Mouse (Mus musculus): ENCODE results near the gene Mylk4. TPM values are rescaled to one million over a fixed set of nuclear protein-coding genes. Genes with fewer than 3 reads are reported as not detected.

The Mylk4 gene
- polyA plus RNA-seq, 1 experiment from 2014 or later, result 0.12 TPM

GRCm38 (mm10) chr13:32783055-32783454 lies 699 bp downstream of the Mylk4 start:
- no peaks in the 10 kb centered on the region for H3K27me3 ChIP-seq (ENCODE audit: insufficient read depth, low read length)
- ATAC-seq (replicated peaks; ENCODE audit: low FRiP score, low read depth) (no peak), DNase-seq (ENCODE audit: low spot score) (peak; percentile 60)
- H3K4me3 ChIP-seq (replicated peaks; ENCODE audit: low read depth, low read length), result no peak overlapping the region
- no peak overlapping the region for H3K4me2 ChIP-seq (ENCODE audit: low read length)
- H3K9ac ChIP-seq (ENCODE audit: low read depth, low read length), result no peak overlapping the region
- 59% methylated on average over 5 of the region's 5 CpGs for WGBS
- TF ChIP-seq CTCF (IDR thresholded peaks at IDR 0.05; ENCODE audit: low read depth), result peak; percentile 67
- no peaks in the 10 kb centered on the region for H3K4me1 ChIP-seq (replicated peaks; ENCODE audit: insufficient read depth, low read length)
- H3K36me3 ChIP-seq (ENCODE audit: insufficient read depth, low read length), result no peaks in the 10 kb centered on the region
- H3K9me3 ChIP-seq (replicated peaks; ENCODE audit: low read length), result no peaks in the 10 kb centered on the region
- H3K27ac ChIP-seq, result no peak overlapping the region

GRCm38 (mm10) chr13:32778861-32779260 lies 4.9 kb downstream of the Mylk4 start:
- H3K9ac ChIP-seq (ENCODE audit: low read depth, low read length), result no peak overlapping the region
- H3K27ac ChIP-seq, result no peak overlapping the region
- no peaks in the 10 kb centered on the region for H3K9me3 ChIP-seq (replicated peaks; ENCODE audit: low read length)
- WGBS, result 63% methylated on average over 3 of the region's 3 CpGs
- ATAC-seq (replicated peaks; ENCODE audit: low FRiP score, low read depth) (no peak), DNase-seq (ENCODE audit: low spot score) (no peak)
- H3K36me3 ChIP-seq (ENCODE audit: insufficient read depth, low read length), result no peaks in the 10 kb centered on the region
- no peaks in the 10 kb centered on the region for H3K27me3 ChIP-seq (ENCODE audit: insufficient read depth, low read length)
- H3K4me1 ChIP-seq (replicated peaks; ENCODE audit: insufficient read depth, low read length), result no peaks in the 10 kb centered on the region
- TF ChIP-seq CTCF (IDR thresholded peaks at IDR 0.05; ENCODE audit: low read depth), result no peak
- H3K4me2 ChIP-seq (ENCODE audit: low read length), result no peak overlapping the region
- H3K4me3 ChIP-seq (replicated peaks; ENCODE audit: low read depth, low read length), result no peak overlapping the region

- Histone ChIP-seq H3K36me3 (ENCODE audit: insufficient read depth, low read length) (no peaks in the 10 kb centered on the region), H3K9me3 (replicated peaks; ENCODE audit: low read length) (no peaks in the 10 kb centered on the region), H3K27ac (no peak overlapping the region), H3K27me3 (ENCODE audit: insufficient read depth, low read length) (no peaks in the 10 kb centered on the region), H3K4me1 (replicated peaks; ENCODE audit: insufficient read depth, low read length) (no peaks in the 10 kb centered on the region), H3K9ac (ENCODE audit: low read depth, low read length) (no peak overlapping the region), H3K4me2 (ENCODE audit: low read length) (no peak overlapping the region), H3K4me3 (replicated peaks; ENCODE audit: low read depth, low read length) (no peak overlapping the region)
- DNase-seq (ENCODE audit: low spot score) (no peak), ATAC-seq (replicated peaks; ENCODE audit: low FRiP score, low read depth) (no peak)
- WGBS, result 80% methylated on average over 10 of the region's 10 CpGs
- no peak for TF ChIP-seq CTCF (IDR thresholded peaks at IDR 0.05; ENCODE audit: low read depth)
Measured at GRCm38 (mm10) chr13:32776350-32776749, 7.4 kb downstream of the Mylk4 start.

GRCm38 (mm10) chr13:32775889-32776288 lies 7.9 kb downstream of the Mylk4 start:
- ATAC-seq (replicated peaks; ENCODE audit: low FRiP score, low read depth) (no peak), DNase-seq (ENCODE audit: low spot score) (no peak)
- Histone ChIP-seq H3K27ac (no peak overlapping the region), H3K9ac (ENCODE audit: low read depth, low read length) (no peak overlapping the region), H3K27me3 (ENCODE audit: insufficient read depth, low read length) (no peaks in the 10 kb centered on the region), H3K4me3 (replicated peaks; ENCODE audit: low read depth, low read length) (no peak overlapping the region), H3K4me2 (ENCODE audit: low read length) (no peak overlapping the region), H3K9me3 (replicated peaks; ENCODE audit: low read length) (no peaks in the 10 kb centered on the region), H3K36me3 (ENCODE audit: insufficient read depth, low read length) (no peaks in the 10 kb centered on the region), H3K4me1 (replicated peaks; ENCODE audit: insufficient read depth, low read length) (no peaks in the 10 kb centered on the region)
- WGBS, result 87% methylated on average over 9 of the region's 9 CpGs
- TF ChIP-seq CTCF (IDR thresholded peaks at IDR 0.05; ENCODE audit: low read depth), result no peak

- H3K4me3 ChIP-seq (replicated peaks; ENCODE audit: low read depth, low read length), result no peak overlapping the region
- DNase-seq (ENCODE audit: low spot score), result peak; percentile 49
- 11% methylated on average over 3 of the region's 3 CpGs for WGBS
Measured at GRCm38 (mm10) chr13:32769960-32770359, 13.8 kb downstream of the Mylk4 start.

GRCm38 (mm10) chr13:32768104-32768503 lies 15.7 kb downstream of the Mylk4 start:
- Histone ChIP-seq H3K9me3 (replicated peaks; ENCODE audit: low read length) (no peaks in the 10 kb centered on the region), H3K9ac (ENCODE audit: low read depth, low read length) (no peak overlapping the region), H3K27me3 (ENCODE audit: insufficient read depth, low read length) (no peaks in the 10 kb centered on the region), H3K4me3 (replicated peaks; ENCODE audit: low read depth, low read length) (no peak overlapping the region), H3K36me3 (ENCODE audit: insufficient read depth, low read length) (no peaks in the 10 kb centered on the region), H3K4me1 (replicated peaks; ENCODE audit: insufficient read depth, low read length) (no peaks in the 10 kb centered on the region), H3K27ac (no peak overlapping the region), H3K4me2 (ENCODE audit: low read length) (no peak overlapping the region)
- ATAC-seq (replicated peaks; ENCODE audit: low FRiP score, low read depth) (no peak), DNase-seq (ENCODE audit: low spot score) (peak; percentile 72)
- WGBS, result 12% methylated on average over 4 of the region's 4 CpGs
- TF ChIP-seq CTCF (IDR thresholded peaks at IDR 0.05; ENCODE audit: low read depth), result peak; percentile 79

More at GRCm38 (mm10) chr13:32769960-32770359, 13.8 kb downstream of the Mylk4 start:
- TF ChIP-seq CTCF (IDR thresholded peaks at IDR 0.05; ENCODE audit: low read depth), result no peak
- H3K36me3 ChIP-seq (ENCODE audit: insufficient read depth, low read length), result no peaks in the 10 kb centered on the region
- H3K4me1 ChIP-seq (replicated peaks; ENCODE audit: insufficient read depth, low read length), result no peaks in the 10 kb centered on the region
- no peak overlapping the region for H3K9ac ChIP-seq (ENCODE audit: low read depth, low read length)
- H3K4me2 ChIP-seq (ENCODE audit: low read length), result no peak overlapping the region
- no peaks in the 10 kb centered on the region for H3K9me3 ChIP-seq (replicated peaks; ENCODE audit: low read length)
- H3K27me3 ChIP-seq (ENCODE audit: insufficient read depth, low read length), result no peaks in the 10 kb centered on the region
- no peak for ATAC-seq (replicated peaks; ENCODE audit: low FRiP score, low read depth)
- no peak overlapping the region for H3K27ac ChIP-seq

- Histone ChIP-seq H3K36me3 (ENCODE audit: insufficient read depth, low read length) (no peaks in the 10 kb centered on the region), H3K9ac (ENCODE audit: low read depth, low read length) (no peak overlapping the region), H3K27me3 (ENCODE audit: insufficient read depth, low read length) (no peaks in the 10 kb centered on the region), H3K4me1 (replicated peaks; ENCODE audit: insufficient read depth, low read length) (no peaks in the 10 kb centered on the region), H3K27ac (no peak overlapping the region), H3K9me3 (replicated peaks; ENCODE audit: low read length) (no peaks in the 10 kb centered on the region), H3K4me3 (replicated peaks; ENCODE audit: low read depth, low read length) (no peak overlapping the region), H3K4me2 (ENCODE audit: low read length) (no peak overlapping the region)
- WGBS, result 46% methylated on average over 7 of the region's 7 CpGs
- no peak for DNase-seq (ENCODE audit: low spot score)
- no peak for ATAC-seq (replicated peaks; ENCODE audit: low FRiP score, low read depth)
- no peak for TF ChIP-seq CTCF (IDR thresholded peaks at IDR 0.05; ENCODE audit: low read depth)
Measured at GRCm38 (mm10) chr13:32764448-32764847, 19.3 kb downstream of the Mylk4 start.
